Mouse (Mus musculus): ENCODE measurements around the gene Abca4. TPM values are rescaled to one million over a fixed set of nuclear protein-coding genes. Genes with fewer than 3 reads are reported as not detected.

Abca4 gene
- total RNA-seq, 2 experiments from 2014 or later: 1.3 to 2.0 TPM

- DNase-seq (ENCODE audit: low spot score in 2 of 2): no peak
Observed at GRCm38 (mm10) chr3:122107643-122108194, 63.5 kb downstream of the Abca4 start.

- DNase-seq (ENCODE audit: low spot score in 2 of 2): no peak
Observed at GRCm38 (mm10) chr3:122109461-122109860, 65.2 kb downstream of the Abca4 start.

GRCm38 (mm10) chr3:122111141-122111981, 67.1 kb downstream of the Abca4 start:
- DNase-seq (ENCODE audit: low spot score in 2 of 2): no peak

- no peak for DNase-seq (ENCODE audit: low spot score in 2 of 2)
Observed at GRCm38 (mm10) chr3:122118651-122119214, 74.5 kb downstream of the Abca4 start.

- DNase-seq (ENCODE audit: low spot score in 2 of 2): no peak
Observed at GRCm38 (mm10) chr3:122119733-122120132, 75.5 kb downstream of the Abca4 start.

GRCm38 (mm10) chr3:122120217-122120616, 76.0 kb downstream of the Abca4 start:
- DNase-seq (ENCODE audit: low spot score in 2 of 2): no peak

GRCm38 (mm10) chr3:122122127-122122663, 78.0 kb downstream of the Abca4 start:
- DNase-seq (ENCODE audit: low spot score in 2 of 2): peak; percentile 69 to 84

- DNase-seq (ENCODE audit: low spot score in 2 of 2): no peak
Observed at GRCm38 (mm10) chr3:122122838-122123237, 78.6 kb downstream of the Abca4 start.

GRCm38 (mm10) chr3:122128999-122129493, 84.8 kb downstream of the Abca4 start:
- peak in 1 of 2 experiments; percentile 15 for DNase-seq (ENCODE audit: low spot score in 2 of 2)

GRCm38 (mm10) chr3:122130771-122131170, 86.5 kb downstream of the Abca4 start:
- DNase-seq (ENCODE audit: low spot score in 2 of 2): no peak

- no peak for DNase-seq (ENCODE audit: low spot score in 2 of 2)
Observed at GRCm38 (mm10) chr3:122131633-122132032, 87.4 kb downstream of the Abca4 start.

- DNase-seq (ENCODE audit: low spot score in 2 of 2): no peak
Observed at GRCm38 (mm10) chr3:122133255-122133654, 89.0 kb downstream of the Abca4 start.

GRCm38 (mm10) chr3:122133840-122134239, 89.6 kb downstream of the Abca4 start:
- DNase-seq (ENCODE audit: low spot score in 2 of 2): no peak

GRCm38 (mm10) chr3:122140589-122141400, 96.6 kb downstream of the Abca4 start:
- DNase-seq (ENCODE audit: low spot score in 2 of 2): peak; percentile 12 to 60

GRCm38 (mm10) chr3:122142256-122142922, 98.1 kb downstream of the Abca4 start:
- DNase-seq (ENCODE audit: low spot score in 2 of 2): no peak

GRCm38 (mm10) chr3:122143432-122143831, 99.2 kb downstream of the Abca4 start:
- DNase-seq (ENCODE audit: low spot score in 2 of 2): no peak

- no peak for DNase-seq (ENCODE audit: low spot score in 2 of 2)
Observed at GRCm38 (mm10) chr3:122145430-122145829, 101.2 kb downstream of the Abca4 start.

- no peak for DNase-seq (ENCODE audit: low spot score in 2 of 2)
Observed at GRCm38 (mm10) chr3:122150836-122151235, 106.6 kb downstream of the Abca4 start.

GRCm38 (mm10) chr3:122152431-122152830, 108.2 kb downstream of the Abca4 start:
- DNase-seq (ENCODE audit: low spot score in 2 of 2): peak in 1 of 2 experiments; percentile 32

GRCm38 (mm10) chr3:122154080-122154479, 109.8 kb downstream of the Abca4 start:
- no peak for DNase-seq (ENCODE audit: low spot score in 2 of 2)
